Mouse (Mus musculus) neural tube, embryonic 13.5 days (tissue): Measurements from ENCODE around the gene Cym. TPM values are rescaled to one million over a fixed set of nuclear protein-coding genes. Genes with fewer than 3 reads are reported as not detected.

Source experiments
- polyA plus RNA-seq: library from polyadenylated mRNA; unstranded; fragments of >200 nt; fragmentation: Nextera tagmentation; extraction: Ambion mirVana; gene quantifications from 2 replicates; pipeline ENCODE4 v1.2.1, GENCODE M21; 2015

Gene Cym
- polyA plus RNA-seq, 1 experiment from 2014 or later: 0.27 TPM

Other genes starting within 250 kb of the Cym start
- 2.8 and 3.9 TPM in 2 replicates for gene Kcna3, start 185.6 kb downstream of the Cym start, polyA plus RNA-seq
- gene Kcna2, start 120.6 kb downstream of the Cym start, polyA plus RNA-seq: 1.5 and 1.9 TPM in 2 replicates
- not detected in 2 replicates for gene Kcna10, start 38.7 kb downstream of the Cym start, polyA plus RNA-seq
- gene A630076J17Rik, start 8.9 kb upstream of the Cym start, polyA plus RNA-seq: not detected in 2 replicates
- gene Prok1, start 18.0 kb upstream of the Cym start, polyA plus RNA-seq: not detected in 2 replicates
- gene Lamtor5, start 57.1 kb upstream of the Cym start, polyA plus RNA-seq: 220 and 227 TPM in 2 replicates
- 1.9 and 2.0 TPM in 2 replicates for gene Slc16a4, start 69.5 kb upstream of the Cym start, polyA plus RNA-seq
- 8.4 TPM in 2 replicates for gene Rbm15, start 111.9 kb upstream of the Cym start, polyA plus RNA-seq
- 1.8 TPM in 2 replicates for gene Kcnc4, start 237.8 kb upstream of the Cym start, polyA plus RNA-seq